Mouse (Mus musculus) heart, adult 2 months (tissue): Measurements from ENCODE around the gene Prss44.

Experiments used
- CTCF ChIP-seq: fragments of 200-600 bp; IDR thresholded peaks from 2 replicates; pipeline ENCODE4 v1.8.1; 2022; ENCODE audit warnings: antibody characterized with exemption, mild to moderate bottlenecking, moderate library complexity
- EP300 ChIP-seq: fragments of 200-500 bp; IDR thresholded peaks from 2 replicates; pipeline ENCODE4 v1.6.1; 2011; ENCODE audit warnings: low read depth, low read length, control low read depth; ENCODE audit not compliant: insufficient read depth
- POLR2A ChIP-seq: fragments of 200-500 bp; IDR thresholded peaks from 2 replicates; pipeline ENCODE4 v1.6.1; 2011; ENCODE audit warnings: mild to moderate bottlenecking, low read depth, low read length, control low read depth; ENCODE audit not compliant: insufficient read depth

DNA sequence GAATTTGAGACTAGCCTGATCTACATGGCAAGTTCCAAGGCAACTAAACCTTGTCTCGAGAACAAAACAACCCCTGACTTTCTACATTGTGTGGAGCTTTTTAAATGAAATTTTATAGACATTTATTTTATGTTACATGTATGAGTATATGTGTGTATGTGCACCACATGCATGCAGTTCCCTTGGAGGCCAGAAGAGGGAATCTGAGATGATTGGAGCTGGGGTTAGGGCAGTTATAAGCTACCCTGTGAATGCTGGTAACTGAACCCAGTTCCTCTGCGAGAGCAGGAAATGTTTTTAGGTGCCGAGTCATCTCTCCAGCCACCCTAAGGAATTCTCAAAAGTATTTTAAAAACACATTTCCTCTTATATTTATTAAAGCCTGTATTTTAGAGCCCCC, 25.6 kb upstream of the Prss44 start:
- TF ChIP-seq CTCF (peak; percentile 22; the same call in 1 of the 2 replicates), POLR2A (no peak), EP300 (no peak)
